Mouse (Mus musculus) liver, embryonic 11.5 days (tissue): ENCODE measurements around the gene Nploc4. TPM values are rescaled to one million over a fixed set of nuclear protein-coding genes. Genes with fewer than 3 reads are reported as not detected.

ENCODE experiments used
- ATAC-seq: fragments of 200-750 bp; cut with Nextera tagmentation; replicated peaks from 2 replicates; pipeline ENCODE4 v1.8.0; 2017; ENCODE audit warnings: moderate number of reproducible peaks, mild to moderate bottlenecking, moderate TSS enrichment, moderate library complexity; ENCODE audit not compliant: low FRiP score
- DNase-seq: peaks from one replicate; pipeline ENCODE4 v3.0.0-alpha.2; 2017; ENCODE audit warnings: low spot score
- H3K27ac ChIP-seq: fragments of 300-500 bp; sonication (generic); 2 replicates; pipeline ENCODE4 v1.5.1; 2014; ENCODE audit warnings: mild to moderate bottlenecking, low read depth, low read length, control low read depth
- H3K27me3 ChIP-seq: fragments of 300-500 bp; sonication (generic); replicated peaks from 2 replicates; pipeline ENCODE4 v1.6.1; 2014; ENCODE audit warnings: low read length, mixed read lengths; ENCODE audit not compliant: control insufficient read depth, insufficient read depth
- H3K36me3 ChIP-seq: fragments of 300-500 bp; sonication (generic); 2 replicates; pipeline ENCODE4 v1.6.1; 2014; ENCODE audit warnings: mild to moderate bottlenecking, low read length, moderate library complexity, mixed read lengths; ENCODE audit not compliant: control insufficient read depth, insufficient read depth
- H3K4me1 ChIP-seq: fragments of 300-500 bp; sonication (generic); replicated peaks from 2 replicates; pipeline ENCODE4 v1.6.1; 2014; ENCODE audit warnings: low read length, mixed read lengths; ENCODE audit not compliant: control insufficient read depth, insufficient read depth
- H3K4me2 ChIP-seq: fragments of 300-500 bp; sonication (generic); 2 replicates; pipeline ENCODE4 v1.6.1; 2014; ENCODE audit warnings: mild to moderate bottlenecking, control low read depth, moderate library complexity
- H3K4me3 ChIP-seq: fragments of 300-500 bp; sonication (generic); 2 replicates; pipeline ENCODE4 v1.5.1; 2014; ENCODE audit warnings: low read depth, low read length, control low read depth
- H3K9ac ChIP-seq: fragments of 300-500 bp; sonication (generic); 2 replicates; pipeline ENCODE4 v1.6.1; 2014; ENCODE audit warnings: low read depth, low read length, control low read depth
- H3K9me3 ChIP-seq: fragments of 300-500 bp; sonication (generic); 2 replicates; pipeline ENCODE4 v1.6.1; 2016; ENCODE audit warnings: low read length, inconsistent platforms, mixed read lengths; ENCODE audit not compliant: control insufficient read depth
- WGBS: fragments of 180-500 bp; shearing (Covaris S2); extraction: QIAGEN DNeasy Blood & Tissue Kit; methylation state at CpG from one replicate; pipeline ENCODE4 v1.1.7; 2014; 5-methylcytosine and 5-hydroxymethylcytosine counted together
- polyA plus RNA-seq: library from polyadenylated mRNA; unstranded; fragments of >200 nt; fragmentation: Nextera tagmentation; extraction: Ambion mirVana; gene quantifications from 2 replicates; pipeline ENCODE4 v1.2.1, GENCODE M21; 2014

Gene Nploc4
- polyA plus RNA-seq, 1 experiment from 2014 or later, result 44.5 TPM

- H3K27ac ChIP-seq, result no peak overlapping the region
These were observed 26.9 kb upstream of the Nploc4 start for GRCm38 (mm10) chr11:120464365-120464764.

GRCm38 (mm10) chr11:120463536-120463935 lies 26.0 kb upstream of the Nploc4 start:
- WGBS, result 88% methylated on average over 2 of the region's 2 CpGs
- peaks cover 32% of the 10 kb centered on the region for H3K36me3 ChIP-seq
- H3K4me2 ChIP-seq, result no peak overlapping the region
- H3K27ac ChIP-seq, result no peak overlapping the region
- DNase-seq, result no peak
- H3K4me3 ChIP-seq, result no peak overlapping the region
- peaks cover 21% of the 10 kb centered on the region for H3K4me1 ChIP-seq
- H3K27me3 ChIP-seq, result no peaks in the 10 kb centered on the region
- H3K9me3 ChIP-seq, result no peaks in the 10 kb centered on the region
- ATAC-seq, result no peak
- H3K9ac ChIP-seq, result no peak overlapping the region

More at GRCm38 (mm10) chr11:120464365-120464764, 26.9 kb upstream of the Nploc4 start:
- Histone ChIP-seq H3K9ac (no peak overlapping the region), H3K4me2 (no peak overlapping the region), H3K4me3 (no peak overlapping the region), H3K36me3 (peaks cover 33% of the 10 kb centered on the region), H3K9me3 (no peaks in the 10 kb centered on the region), H3K27me3 (no peaks in the 10 kb centered on the region), H3K4me1 (peaks cover 21% of the 10 kb centered on the region)
- DNase-seq (no peak), ATAC-seq (no peak)
- 87% methylated on average over 5 of the region's 5 CpGs for WGBS

GRCm38 (mm10) chr11:120458847-120459597 lies 21.5 kb upstream of the Nploc4 start:
- DNase-seq, result no peak
- Histone ChIP-seq H3K4me2 (peak overlapping the region; percentile 88), H3K9me3 (no peaks in the 10 kb centered on the region), H3K4me3 (peak overlapping the region; percentile 94), H3K36me3 (peaks cover 30% of the 10 kb centered on the region), H3K27ac (peak overlapping the region; percentile 84), H3K4me1 (peaks cover 14% of the 10 kb centered on the region), H3K27me3 (no peaks in the 10 kb centered on the region), H3K9ac (peak overlapping the region; percentile 95)
- WGBS, result 53% methylated on average over 6 of the region's 6 CpGs
- ATAC-seq, result no peak

- Histone ChIP-seq H3K9ac (peak within 1 kb of the TSS; percentile 95), H3K9me3 (no peaks in the 10 kb centered on the region), H3K4me2 (peak within 1 kb of the TSS; percentile 88), H3K4me1 (peaks cover 14% of the 10 kb centered on the region), H3K27me3 (no peaks in the 10 kb centered on the region), H3K4me3 (peak within 1 kb of the TSS; percentile 94), H3K27ac (peak within 1 kb of the TSS; percentile 84), H3K36me3 (peaks cover 27% of the 10 kb centered on the region)
- ATAC-seq (peak; percentile 88), DNase-seq (peak; percentile 87)
- 4% methylated on average over 62 of the region's 62 CpGs for WGBS
These were observed 20.6 kb upstream of the Nploc4 start, which contains the start of the genes Oxld1 and Ccdc137 for GRCm38 (mm10) chr11:120457772-120458751. Gene Oxld1, minus strand, starts transcription at chr11:120458068. Gene Ccdc137, plus strand, starts transcription at chr11:120458115.

GRCm38 (mm10) chr11:120457370-120457769 lies 19.9 kb upstream of the Nploc4 start:
- Histone ChIP-seq H3K27me3 (no peaks in the 10 kb centered on the region), H3K36me3 (peaks cover 22% of the 10 kb centered on the region), H3K9ac (peak overlapping the region; percentile 95), H3K27ac (peak overlapping the region; percentile 84), H3K9me3 (no peaks in the 10 kb centered on the region), H3K4me3 (peak overlapping the region; percentile 94), H3K4me2 (peak overlapping the region; percentile 88), H3K4me1 (peaks cover 14% of the 10 kb centered on the region)
- DNase-seq (no peak), ATAC-seq (peak; percentile 39)
- WGBS, result 11% methylated on average over 14 of the region's 14 CpGs

GRCm38 (mm10) chr11:120455413-120455812 lies 17.9 kb upstream of the Nploc4 start:
- no peak overlapping the region for H3K9ac ChIP-seq
- H3K27me3 ChIP-seq, result no peaks in the 10 kb centered on the region
- 88% methylated on average over 7 of the region's 7 CpGs for WGBS
- no peak overlapping the region for H3K27ac ChIP-seq
- H3K4me2 ChIP-seq, result no peak overlapping the region
- ATAC-seq (no peak), DNase-seq (no peak)
- H3K4me3 ChIP-seq, result no peak overlapping the region
- H3K9me3 ChIP-seq, result no peaks in the 10 kb centered on the region
- H3K4me1 ChIP-seq, result peaks cover 14% of the 10 kb centered on the region
- H3K36me3 ChIP-seq, result peaks cover 7% of the 10 kb centered on the region; the same call in 1 of the 2 replicates

GRCm38 (mm10) chr11:120454965-120455364 lies 17.5 kb upstream of the Nploc4 start:
- H3K4me3 ChIP-seq, result no peak overlapping the region
- H3K4me1 ChIP-seq, result peaks cover 14% of the 10 kb centered on the region
- no peak for ATAC-seq
- no peak overlapping the region for H3K4me2 ChIP-seq
- H3K9ac ChIP-seq, result no peak overlapping the region
- no peak for DNase-seq
- no peaks in the 10 kb centered on the region for H3K9me3 ChIP-seq
- 91% methylated on average over 4 of the region's 4 CpGs for WGBS
- H3K27me3 ChIP-seq, result no peaks in the 10 kb centered on the region
- H3K27ac ChIP-seq, result no peak overlapping the region
- H3K36me3 ChIP-seq, result peaks cover 5% of the 10 kb centered on the region; the same call in 1 of the 2 replicates

- H3K27ac ChIP-seq, result no peak within 1 kb of the TSS
- no peak within 1 kb of the TSS for H3K4me2 ChIP-seq
- H3K9ac ChIP-seq, result no peak within 1 kb of the TSS
- ATAC-seq (no peak), DNase-seq (no peak)
- H3K36me3 ChIP-seq, result no peaks in the 10 kb centered on the region; the same call in 1 of the 2 replicates
- H3K4me1 ChIP-seq, result peaks cover 6% of the 10 kb centered on the region
- H3K27me3 ChIP-seq, result no peaks in the 10 kb centered on the region
- no peaks in the 10 kb centered on the region for H3K9me3 ChIP-seq
- no peak within 1 kb of the TSS for H3K4me3 ChIP-seq
- WGBS, result 86% methylated on average over 4 of the region's 4 CpGs
These were observed 15.8 kb upstream of the Nploc4 start, which contains the start of gene Pde6g for GRCm38 (mm10) chr11:120453306-120453705. Gene Pde6g, minus strand, starts transcription at chr11:120453500.
